Mouse (Mus musculus): Measurements from ENCODE around the gene Cpe. TPM values are rescaled to one million over a fixed set of nuclear protein-coding genes. Genes with fewer than 3 reads are reported as not detected.
A peak's percentile ranks its signal among the peaks of the same experiment; 100 is the strongest.
"Not testable (repeated sequence)": the region's sequence is repeated elsewhere in the genome, so short reads cannot be mapped to it uniquely, and the experiment has no call there.

The Cpe gene
- polyA plus RNA-seq, 1 experiment from 2014 or later = 233 TPM

GRCm38 (mm10) chr8:64672920-64673319 is 19.9 kb downstream of the Cpe start:
- WGBS = 44% methylated on average over 2 of the region's 2 CpGs
- no peak for ATAC-seq (ENCODE audit: insufficient number of reproducible peaks, insufficient read depth, low FRiP score, low TSS enrichment, low read depth)
- no peaks in the 10 kb centered on the region for H3K36me3 ChIP-seq
- no peak overlapping the region for H3K4me2 ChIP-seq
- H3K4me1 ChIP-seq = no peaks in the 10 kb centered on the region
- H3K4me3 ChIP-seq = no peak overlapping the region
- H3K9ac ChIP-seq = no peak overlapping the region
- H3K27me3 ChIP-seq = no peaks in the 10 kb centered on the region
- no peak overlapping the region for H3K27ac ChIP-seq
- H3K9me3 ChIP-seq = no peaks in the 10 kb centered on the region

GRCm38 (mm10) chr8:64671937-64672336 is 20.9 kb downstream of the Cpe start:
- no peaks in the 10 kb centered on the region for H3K4me1 ChIP-seq
- no peak overlapping the region for H3K27ac ChIP-seq
- H3K4me2 ChIP-seq = no peak overlapping the region
- H3K36me3 ChIP-seq = no peaks in the 10 kb centered on the region
- H3K4me3 ChIP-seq = no peak overlapping the region
- H3K9ac ChIP-seq = no peak overlapping the region
- no peaks in the 10 kb centered on the region for H3K9me3 ChIP-seq
- WGBS = 41% methylated on average over 1 of the region's 1 CpGs
- no peaks in the 10 kb centered on the region for H3K27me3 ChIP-seq
- ATAC-seq (ENCODE audit: insufficient number of reproducible peaks, insufficient read depth, low FRiP score, low TSS enrichment, low read depth) = no peak

- H3K36me3 ChIP-seq; ATAC-seq (ENCODE audit: insufficient number of reproducible peaks, insufficient read depth, low FRiP score, low TSS enrichment, low read depth); H3K4me2 ChIP-seq; H3K9me3 ChIP-seq; H3K4me1 ChIP-seq; H3K27ac ChIP-seq; H3K9ac ChIP-seq; H3K4me3 ChIP-seq; H3K27me3 ChIP-seq: not testable (repeated sequence)
- WGBS = 43% methylated on average over 13 of the region's 13 CpGs
Measured at GRCm38 (mm10) chr8:64666305-64666704, 26.5 kb downstream of the Cpe start.

GRCm38 (mm10) chr8:64665563-64665962 is 27.3 kb downstream of the Cpe start:
- H3K36me3 ChIP-seq = no peaks in the 10 kb centered on the region
- no peak overlapping the region for H3K27ac ChIP-seq
- no peak overlapping the region for H3K9ac ChIP-seq
- H3K4me1 ChIP-seq = no peaks in the 10 kb centered on the region
- no peaks in the 10 kb centered on the region for H3K9me3 ChIP-seq
- no peak for ATAC-seq (ENCODE audit: insufficient number of reproducible peaks, insufficient read depth, low FRiP score, low TSS enrichment, low read depth)
- no peak overlapping the region for H3K4me2 ChIP-seq
- no peak overlapping the region for H3K4me3 ChIP-seq
- no peaks in the 10 kb centered on the region for H3K27me3 ChIP-seq
- 71% methylated on average over 3 of the region's 3 CpGs for WGBS

- Histone ChIP-seq H3K4me1 (no peaks in the 10 kb centered on the region), H3K27ac (no peak overlapping the region), H3K36me3 (no peaks in the 10 kb centered on the region), H3K27me3 (no peaks in the 10 kb centered on the region), H3K4me2 (no peak overlapping the region), H3K4me3 (no peak overlapping the region), H3K9me3 (no peaks in the 10 kb centered on the region), H3K9ac (no peak overlapping the region)
- 77% methylated on average over 3 of the region's 3 CpGs for WGBS
- ATAC-seq (ENCODE audit: insufficient number of reproducible peaks, insufficient read depth, low FRiP score, low TSS enrichment, low read depth) = no peak
Measured at GRCm38 (mm10) chr8:64664811-64665210, 28.0 kb downstream of the Cpe start.

- Histone ChIP-seq H3K27ac (no peak overlapping the region), H3K27me3 (no peaks in the 10 kb centered on the region), H3K36me3 (no peaks in the 10 kb centered on the region), H3K9me3 (no peaks in the 10 kb centered on the region), H3K4me2 (no peak overlapping the region), H3K4me1 (no peaks in the 10 kb centered on the region), H3K4me3 (no peak overlapping the region), H3K9ac (no peak overlapping the region)
- ATAC-seq (ENCODE audit: insufficient number of reproducible peaks, insufficient read depth, low FRiP score, low TSS enrichment, low read depth) = no peak
- WGBS = 45% methylated on average over 2 of the region's 2 CpGs
Measured at GRCm38 (mm10) chr8:64664350-64664749, 28.5 kb downstream of the Cpe start.

GRCm38 (mm10) chr8:64659097-64659496 is 33.8 kb downstream of the Cpe start:
- no peak overlapping the region for H3K4me3 ChIP-seq
- no peaks in the 10 kb centered on the region for H3K9me3 ChIP-seq
- no peak overlapping the region for H3K27ac ChIP-seq
- H3K27me3 ChIP-seq = no peaks in the 10 kb centered on the region
- no peak for ATAC-seq (ENCODE audit: insufficient number of reproducible peaks, insufficient read depth, low FRiP score, low TSS enrichment, low read depth)
- no peak overlapping the region for H3K9ac ChIP-seq
- no peaks in the 10 kb centered on the region for H3K36me3 ChIP-seq
- 0 out of 2 replicates have a peak, but pooled peaks cover 16% of the 10 kb centered on the region for H3K4me1 ChIP-seq
- WGBS = 91% methylated on average over 5 of the region's 5 CpGs
- no peak overlapping the region for H3K4me2 ChIP-seq

- H3K36me3 ChIP-seq = no peaks in the 10 kb centered on the region
- WGBS = 56% methylated on average over 4 of the region's 4 CpGs
Measured at GRCm38 (mm10) chr8:64657980-64658401, 34.9 kb downstream of the Cpe start.

GRCm38 (mm10) chr8:64657517-64657916 is 35.3 kb downstream of the Cpe start:
- 37% methylated on average over 7 of the region's 7 CpGs for WGBS
- no peak overlapping the region for H3K9ac ChIP-seq
- H3K4me1 ChIP-seq = 0 out of 2 replicates have a peak, but pooled peaks cover 16% of the 10 kb centered on the region
- ATAC-seq (ENCODE audit: insufficient number of reproducible peaks, insufficient read depth, low FRiP score, low TSS enrichment, low read depth) = no peak
- no peak overlapping the region for H3K4me2 ChIP-seq
- no peaks in the 10 kb centered on the region for H3K27me3 ChIP-seq
- H3K27ac ChIP-seq = no peak overlapping the region
- no peaks in the 10 kb centered on the region for H3K9me3 ChIP-seq
- H3K36me3 ChIP-seq = no peaks in the 10 kb centered on the region
- H3K4me3 ChIP-seq = no peak overlapping the region

More at GRCm38 (mm10) chr8:64657980-64658401, 34.9 kb downstream of the Cpe start:
- no peaks in the 10 kb centered on the region for H3K9me3 ChIP-seq
- H3K27me3 ChIP-seq = no peaks in the 10 kb centered on the region
- H3K4me1 ChIP-seq = 0 out of 2 replicates have a peak, but pooled peaks cover 16% of the 10 kb centered on the region
- no peak overlapping the region for H3K4me2 ChIP-seq
- no peak overlapping the region for H3K9ac ChIP-seq
- H3K4me3 ChIP-seq = no peak overlapping the region
- no peak for ATAC-seq (ENCODE audit: insufficient number of reproducible peaks, insufficient read depth, low FRiP score, low TSS enrichment, low read depth)
- H3K27ac ChIP-seq = peak overlapping the region; percentile 19; the same call in 1 of the 2 replicates

- Histone ChIP-seq H3K4me3 (no peak overlapping the region), H3K36me3 (no peaks in the 10 kb centered on the region), H3K9me3 (no peaks in the 10 kb centered on the region), H3K4me2 (no peak overlapping the region), H3K4me1 (0 out of 2 replicates have a peak, but pooled peaks cover 16% of the 10 kb centered on the region), H3K27ac (no peak overlapping the region), H3K27me3 (no peaks in the 10 kb centered on the region), H3K9ac (no peak overlapping the region)
- no peak for ATAC-seq (ENCODE audit: insufficient number of reproducible peaks, insufficient read depth, low FRiP score, low TSS enrichment, low read depth)
- WGBS = 87% methylated on average over 6 of the region's 6 CpGs
Measured at GRCm38 (mm10) chr8:64655887-64656286, 37.0 kb downstream of the Cpe start.

- Histone ChIP-seq H3K9me3 (no peaks in the 10 kb centered on the region), H3K4me1 (0 out of 2 replicates have a peak, but pooled peaks cover 16% of the 10 kb centered on the region), H3K36me3 (no peaks in the 10 kb centered on the region), H3K9ac (no peak overlapping the region), H3K27ac (no peak overlapping the region), H3K27me3 (no peaks in the 10 kb centered on the region), H3K4me3 (no peak overlapping the region), H3K4me2 (no peak overlapping the region)
- ATAC-seq (ENCODE audit: insufficient number of reproducible peaks, insufficient read depth, low FRiP score, low TSS enrichment, low read depth) = no peak
- WGBS = 38% methylated on average over 2 of the region's 2 CpGs
Measured at GRCm38 (mm10) chr8:64655087-64655486, 37.8 kb downstream of the Cpe start.

- H3K27me3 ChIP-seq = no peaks in the 10 kb centered on the region
- H3K27ac ChIP-seq = no peak overlapping the region
- no peak for ATAC-seq (ENCODE audit: insufficient number of reproducible peaks, insufficient read depth, low FRiP score, low TSS enrichment, low read depth)
- 0 out of 2 replicates have a peak, but pooled peaks cover 5% of the 10 kb centered on the region for H3K4me1 ChIP-seq
- no peak overlapping the region for H3K4me2 ChIP-seq
- no peak overlapping the region for H3K4me3 ChIP-seq
- H3K9ac ChIP-seq = no peak overlapping the region
- H3K9me3 ChIP-seq = no peaks in the 10 kb centered on the region
- no peaks in the 10 kb centered on the region for H3K36me3 ChIP-seq
Measured at GRCm38 (mm10) chr8:64652285-64652684, 40.6 kb downstream of the Cpe start.
